Mouse (Mus musculus) E14TG2a.4 (cell line): ENCODE results near the gene Gm8369.

Source experiments
- CTCF ChIP-seq: conservative IDR thresholded peaks from 2 replicates; pipeline ENCODE4 v1.5.1; 2014; ENCODE audit warnings: low read length
- NANOG ChIP-seq: IDR thresholded peaks from 2 replicates; pipeline ENCODE4 v1.6.1; 2014; ENCODE audit warnings: borderline replicate concordance, low read length, mixed read lengths
- POU5F1 ChIP-seq: IDR thresholded peaks from 2 replicates; pipeline ENCODE4 v1.6.1; 2014; ENCODE audit warnings: low read length, borderline replicate concordance

DNA sequence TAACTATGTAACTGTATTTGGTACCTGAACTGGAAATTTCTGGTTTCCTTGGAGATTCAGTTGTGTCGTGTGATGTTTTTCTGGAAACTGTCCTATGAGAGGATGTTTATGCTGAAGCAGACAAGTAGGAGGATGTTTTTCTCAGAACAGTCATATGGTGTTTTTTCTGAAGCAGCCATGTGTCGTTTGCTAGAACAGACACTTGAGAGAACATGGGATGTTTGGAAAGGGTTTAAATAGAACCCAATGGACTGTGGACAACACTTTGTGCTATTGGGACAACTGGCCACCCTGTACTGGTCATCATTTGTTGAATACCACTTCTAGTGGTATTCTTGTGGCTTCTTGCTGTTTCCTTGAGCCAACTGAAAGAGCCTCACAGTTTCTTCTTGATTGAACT is at the start of gene Gm8369:
- no peak for TF ChIP-seq CTCF
- TF ChIP-seq NANOG, result no peak
- no peak for TF ChIP-seq POU5F1
